Mouse (Mus musculus): ENCODE data around the gene Plin3. TPM values are rescaled to one million over a fixed set of nuclear protein-coding genes. Genes with fewer than 3 reads are reported as not detected.
A peak's percentile ranks its signal among the peaks of the same experiment; 100 is the strongest.

The Plin3 gene
- total RNA-seq, 2 experiments from 2014 or later = 42.4 to 75.0 TPM

GRCm38 (mm10) chr17:56254695-56255094 lies 38.0 kb downstream of the Plin3 start:
- no peak overlapping the region for H3K27ac ChIP-seq
- DNase-seq = no peak
- H3K4me3 ChIP-seq = no peak overlapping the region
- TF ChIP-seq CTCF (IDR thresholded peaks at IDR 0.05) = no peak
- intact Hi-C loops (cut with DNase I) = loop anchor here (2.0 to 10.0 kb wide), 4 partner anchors 34 to 290 kb away; no protein-coding TSS in a partner anchor

GRCm38 (mm10) chr17:56251136-56251829 lies 41.4 kb downstream of the Plin3 start:
- peak; percentile 74 for TF ChIP-seq CTCF (IDR thresholded peaks at IDR 0.05)
- intact Hi-C loops (cut with DNase I) = loop anchor here (5.0 to 10.0 kb wide), 2 partner anchors 54 to 286 kb away; no protein-coding TSS in a partner anchor

GRCm38 (mm10) chr17:56245608-56246007 lies 47.1 kb downstream of the Plin3 start:
- intact Hi-C loops (cut with DNase I) = no loop called here
- H3K4me3 ChIP-seq = no peak overlapping the region
- no peak for TF ChIP-seq CTCF (IDR thresholded peaks at IDR 0.05)
- no peak overlapping the region for H3K27ac ChIP-seq
- no peak for DNase-seq

More at GRCm38 (mm10) chr17:56251136-56251829, 41.4 kb downstream of the Plin3 start:
- H3K27ac ChIP-seq = peak overlapping the region; percentile 40; the same call in 1 of the 2 replicates
- DNase-seq = peak; percentile 76
- no peak overlapping the region for H3K4me3 ChIP-seq

GRCm38 (mm10) chr17:56241541-56242401 lies 50.9 kb downstream of the Plin3 start:
- TF ChIP-seq CTCF (IDR thresholded peaks at IDR 0.05) = no peak
- DNase-seq = peak; percentile 93
- intact Hi-C loops (cut with DNase I) = no loop called here
- Histone ChIP-seq H3K4me3 (no peak overlapping the region), H3K27ac (no peak overlapping the region)

- Histone ChIP-seq H3K27ac (no peak overlapping the region), H3K4me3 (no peak overlapping the region)
- DNase-seq = no peak
- no peak for TF ChIP-seq CTCF (IDR thresholded peaks at IDR 0.05)
- intact Hi-C loops (cut with DNase I) = no loop called here
These were observed 58.7 kb downstream of the Plin3 start for GRCm38 (mm10) chr17:56233818-56234469.

GRCm38 (mm10) chr17:56233389-56233788 lies 59.3 kb downstream of the Plin3 start:
- DNase-seq = no peak
- intact Hi-C loops (cut with DNase I) = no loop called here
- no peak overlapping the region for H3K4me3 ChIP-seq
- TF ChIP-seq CTCF (IDR thresholded peaks at IDR 0.05) = no peak
- H3K27ac ChIP-seq = no peak overlapping the region

GRCm38 (mm10) chr17:56229943-56230342 lies 62.7 kb downstream of the Plin3 start:
- intact Hi-C loops (cut with DNase I) = no loop called here
- DNase-seq = no peak
- Histone ChIP-seq H3K27ac (no peak overlapping the region), H3K4me3 (no peak overlapping the region)
- no peak for TF ChIP-seq CTCF (IDR thresholded peaks at IDR 0.05)

Small RNA genes within 50 kb of the gene (microRNA-seq; reads per million reads assigned to microRNA genes)
- 2.9 reads per million for gene Mir7b

Other genes starting within 250 kb of the Plin3 start
- gene Ubxn6, start 217.8 kb downstream of the Plin3 start, total RNA-seq (2021) = 10 to 100 TPM; 55.6 to 64.3 TPM
- 10 to 100 TPM; 23.8 to 26.3 TPM for gene Hdgfl2, start 213.2 kb downstream of the Plin3 start, total RNA-seq (2021)
- 100 to 1,000 TPM; 255 to 281 TPM for gene Plin4, start 183.1 kb downstream of the Plin3 start, total RNA-seq (2021)
- 10 to 100 TPM; 22.9 to 55.7 TPM for gene Plin5, start 175.3 kb downstream of the Plin3 start, total RNA-seq (2021)
- 10 to 100 TPM; 13.2 to 25.5 TPM for gene Lrg1, start 170.9 kb downstream of the Plin3 start, total RNA-seq (2021)
- 1 to 10 TPM; 1.9 to 3.2 TPM for gene Sema6b, start 152.5 kb downstream of the Plin3 start, total RNA-seq (2021)
- under 1 TPM; 0.25 to 0.43 TPM for gene Tnfaip8l1, start 130.4 kb downstream of the Plin3 start, total RNA-seq (2021)
- 10 to 100 TPM; 17.0 to 17.7 TPM for gene Mydgf, start 109.0 kb downstream of the Plin3 start, total RNA-seq (2021)
- gene Dpp9, start 74.0 kb downstream of the Plin3 start, total RNA-seq (2021) = 10 to 100 TPM; 34.0 to 43.2 TPM
- 100 to 1,000 TPM; 165 to 176 TPM for gene Fem1a, start 36.1 kb downstream of the Plin3 start, total RNA-seq (2021)
- 1 to 10 TPM; 2.7 to 3.4 TPM for gene Ticam1, start 16.1 kb downstream of the Plin3 start, total RNA-seq (2021)
- not detected for gene Arrdc5, start 7.4 kb upstream of the Plin3 start, total RNA-seq (2021)
- gene Uhrf1, start 10.4 kb upstream of the Plin3 start, total RNA-seq (2021) = 1 to 10 TPM; 1.3 to 2.1 TPM
- 10 to 100 TPM; 25.6 to 27.3 TPM for gene Kdm4b, start 33.2 kb upstream of the Plin3 start, total RNA-seq (2021)
- gene Ptprs, start 183.6 kb upstream of the Plin3 start, total RNA-seq (2021) = 10 to 100 TPM; 29.6 to 43.1 TPM
- not detected for gene Znrf4, start 219.6 kb upstream of the Plin3 start, total RNA-seq (2021)